Mouse (Mus musculus) intestine, postnatal 0 days (tissue): ENCODE results near the gene Tmem185b. TPM values are rescaled to one million over a fixed set of nuclear protein-coding genes. Genes with fewer than 3 reads are reported as not detected.

Source experiments
- ATAC-seq: fragments of 200-750 bp; cut with Nextera tagmentation; 2 replicates; pipeline ENCODE4 v1.8.0; 2017; ENCODE audit warnings: mild to moderate bottlenecking, moderate TSS enrichment, moderate library complexity
- H3K27ac ChIP-seq: fragments of 300-500 bp; sonication (generic); 2 replicates; pipeline ENCODE4 v1.5.1; 2014; ENCODE audit warnings: mild to moderate bottlenecking, low read depth, low read length, moderate library complexity
- H3K27me3 ChIP-seq: fragments of 300-500 bp; sonication (generic); replicated peaks from 2 replicates; pipeline ENCODE4 v1.6.1; 2014; ENCODE audit warnings: low read length, mixed read lengths; ENCODE audit not compliant: control insufficient read depth, insufficient read depth
- H3K36me3 ChIP-seq: fragments of 300-500 bp; sonication (generic); 2 replicates; pipeline ENCODE4 v1.6.1; 2014; ENCODE audit warnings: mild to moderate bottlenecking, moderate library complexity; ENCODE audit not compliant: control insufficient read depth, insufficient read depth
- H3K4me1 ChIP-seq: fragments of 300-500 bp; sonication (generic); replicated peaks from 2 replicates; pipeline ENCODE4 v1.6.1; 2014; ENCODE audit warnings: antibody characterized with exemption, low read length, mixed read lengths; ENCODE audit not compliant: control insufficient read depth, insufficient read depth
- H3K4me2 ChIP-seq: fragments of 300-500 bp; sonication (generic); replicated peaks from 2 replicates; pipeline ENCODE4 v1.6.1; 2014; ENCODE audit warnings: low read depth, mild to moderate bottlenecking, moderate library complexity
- H3K4me3 ChIP-seq: fragments of 300-500 bp; sonication (generic); 2 replicates; pipeline ENCODE4 v1.5.1; 2014; ENCODE audit warnings: low read depth, low read length
- H3K9ac ChIP-seq: fragments of 300-500 bp; sonication (generic); 2 replicates; pipeline ENCODE4 v1.6.1; 2014; ENCODE audit warnings: mild to moderate bottlenecking, low read depth, low read length
- H3K9me3 ChIP-seq: fragments of 300-500 bp; sonication (generic); 2 replicates; pipeline ENCODE4 v1.6.1; 2016; ENCODE audit warnings: mixed run types; ENCODE audit not compliant: control insufficient read depth
- CTCF ChIP-seq: sonication (generic); IDR thresholded peaks from 2 replicates; pipeline ENCODE4 v1.5.1; 2016; ENCODE audit warnings: low read depth, mild to moderate bottlenecking, control low read depth, antibody characterized with exemption, moderate library complexity
- WGBS: fragments of 180-500 bp; shearing (Covaris S2); extraction: QIAGEN DNeasy Blood & Tissue Kit; methylation state at CpG from one replicate; pipeline ENCODE4 v1.1.7; 2014; 5-methylcytosine and 5-hydroxymethylcytosine counted together
- polyA plus RNA-seq: library from polyadenylated mRNA; unstranded; fragments of >200 nt; fragmentation: Nextera tagmentation; extraction: Ambion mirVana; gene quantifications from 2 replicates; pipeline ENCODE4 v1.2.1, GENCODE M21; 2015

Gene Tmem185b
- polyA plus RNA-seq, 1 experiment from 2014 or later, result 21.6 TPM

DNA sequence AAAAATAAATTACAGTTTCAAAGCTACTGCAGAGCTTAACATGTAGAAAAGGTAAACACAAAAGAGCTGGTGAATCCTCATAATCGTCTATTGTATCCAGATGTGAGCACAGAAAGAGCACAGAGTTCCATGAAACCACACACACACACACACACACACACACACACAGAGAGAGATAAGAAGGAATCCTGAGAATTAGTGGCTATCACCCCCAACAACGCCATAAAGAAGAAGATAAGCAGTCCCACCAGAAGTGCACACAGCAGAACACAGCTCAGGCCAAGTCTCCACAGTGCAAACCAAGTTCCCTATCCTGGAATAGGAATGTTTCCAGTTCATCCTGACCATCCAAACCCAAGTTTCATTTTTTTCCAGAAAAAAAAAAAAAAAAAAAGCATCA is 19.2 kb downstream of the Tmem185b start:
- H3K4me2 ChIP-seq, result no peak overlapping the region
- H3K9ac ChIP-seq, result no peak overlapping the region
- 24% methylated on average over 2 of the region's 2 CpGs for WGBS
- H3K27ac ChIP-seq, result no peak overlapping the region; the same call in 1 of the 2 replicates
- H3K4me1 ChIP-seq, result peaks cover 4% of the 10 kb centered on the region; the same call in 1 of the 2 replicates
- H3K9me3 ChIP-seq, result no peaks in the 10 kb centered on the region
- no peak for ATAC-seq
- no peaks in the 10 kb centered on the region; the same call in 1 of the 2 replicates for H3K36me3 ChIP-seq
- H3K4me3 ChIP-seq, result no peak overlapping the region
- no peak for TF ChIP-seq CTCF
- no peaks in the 10 kb centered on the region for H3K27me3 ChIP-seq

DNA sequence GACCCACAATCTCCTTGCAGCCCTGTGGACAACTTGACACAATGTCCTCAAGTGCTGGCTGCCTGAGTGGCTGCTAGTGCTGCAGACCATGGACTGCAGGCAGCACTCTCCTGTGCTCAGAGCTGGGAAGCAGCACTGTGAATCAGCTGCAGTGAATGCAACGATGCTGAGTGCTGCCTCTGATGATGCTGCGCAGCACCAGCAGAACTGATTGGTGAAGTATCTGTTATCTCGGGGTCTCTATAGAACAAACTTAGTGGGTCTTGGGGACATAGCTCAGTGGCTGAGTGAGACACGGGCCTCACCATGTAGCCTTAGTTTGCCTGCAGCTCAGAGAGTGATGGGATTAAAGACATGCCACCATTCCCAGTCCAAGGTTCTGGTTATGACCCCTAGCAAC is 19.7 kb downstream of the Tmem185b start:
- no peak for TF ChIP-seq CTCF
- Histone ChIP-seq H3K4me3 (no peak overlapping the region), H3K9ac (no peak overlapping the region), H3K27me3 (no peaks in the 10 kb centered on the region), H3K27ac (no peak overlapping the region), H3K36me3 (no peaks in the 10 kb centered on the region; the same call in 1 of the 2 replicates), H3K9me3 (no peaks in the 10 kb centered on the region), H3K4me2 (no peak overlapping the region), H3K4me1 (peaks cover 4% of the 10 kb centered on the region; the same call in 1 of the 2 replicates)
- WGBS, result 83% methylated on average over 4 of the region's 4 CpGs
- ATAC-seq, result no peak

DNA sequence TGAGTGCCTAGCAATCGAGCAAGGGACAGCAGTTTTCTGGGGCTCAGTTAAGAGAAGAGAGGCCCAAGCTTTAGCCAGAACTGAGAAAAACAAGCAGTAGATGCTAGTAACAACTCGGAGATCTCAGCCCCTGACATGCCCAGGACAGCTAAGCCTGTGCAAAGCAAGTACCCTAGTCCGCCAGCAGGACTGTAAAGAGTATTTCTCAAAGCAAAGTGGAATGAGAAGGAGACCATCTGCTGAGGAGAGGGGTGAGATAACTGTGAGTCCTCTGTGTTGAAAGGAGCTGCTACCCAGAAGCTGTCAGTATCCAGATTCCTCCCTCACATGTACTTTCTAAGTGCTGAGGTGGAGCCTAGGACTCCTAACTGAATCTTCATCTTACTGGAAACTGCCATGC is 20.5 kb downstream of the Tmem185b start:
- ATAC-seq, result no peak
- no peaks in the 10 kb centered on the region for H3K9me3 ChIP-seq
- no peak overlapping the region for H3K4me2 ChIP-seq
- no peak overlapping the region for H3K9ac ChIP-seq
- peaks cover 4% of the 10 kb centered on the region; the same call in 1 of the 2 replicates for H3K4me1 ChIP-seq
- no peaks in the 10 kb centered on the region for H3K27me3 ChIP-seq
- WGBS, result 78% methylated on average over 3 of the region's 3 CpGs
- H3K36me3 ChIP-seq, result no peaks in the 10 kb centered on the region; the same call in 1 of the 2 replicates
- TF ChIP-seq CTCF, result no peak
- no peak overlapping the region for H3K4me3 ChIP-seq
- no peak overlapping the region for H3K27ac ChIP-seq

DNA sequence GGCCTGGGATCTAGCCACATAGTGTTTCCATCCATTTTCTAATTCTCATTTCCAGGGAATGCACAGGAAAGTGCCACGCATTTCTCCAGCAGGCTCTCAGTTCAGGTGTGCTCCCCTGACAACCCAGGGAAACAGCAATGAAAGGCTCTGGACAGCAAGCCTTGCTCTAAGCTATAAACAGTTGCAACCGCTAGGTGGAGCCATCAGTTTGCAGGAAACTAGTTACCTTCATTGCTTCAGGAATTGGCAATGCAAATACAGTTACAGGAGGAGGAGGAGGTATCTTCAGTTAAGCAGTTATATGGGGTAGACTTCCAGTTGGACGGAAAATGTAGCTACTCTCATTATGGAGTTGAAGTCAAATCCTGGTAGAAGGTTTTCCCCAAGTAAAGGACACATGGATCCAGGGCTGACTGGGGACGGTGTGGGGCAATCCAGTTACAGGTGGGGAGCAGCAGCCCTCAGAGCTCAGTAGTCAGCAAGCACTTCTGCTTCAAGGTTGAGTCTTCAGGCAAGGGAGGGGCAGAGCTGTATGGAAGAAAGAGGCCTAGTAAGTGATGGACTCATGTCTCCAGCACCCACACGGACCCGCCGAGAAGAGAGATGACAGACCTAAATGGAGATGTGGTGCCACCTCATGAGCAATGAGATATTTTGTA is 22.8 kb downstream of the Tmem185b start:
- WGBS, result 67% methylated on average over 7 of the region's 7 CpGs
- Histone ChIP-seq H3K4me3 (no peak overlapping the region), H3K36me3 (no peaks in the 10 kb centered on the region), H3K27me3 (no peaks in the 10 kb centered on the region), H3K9ac (no peak overlapping the region), H3K27ac (no peak overlapping the region), H3K4me2 (no peak overlapping the region), H3K4me1 (no peaks in the 10 kb centered on the region), H3K9me3 (no peaks in the 10 kb centered on the region)
- TF ChIP-seq CTCF, result peak; percentile 97
- ATAC-seq, result peak; percentile 47

DNA sequence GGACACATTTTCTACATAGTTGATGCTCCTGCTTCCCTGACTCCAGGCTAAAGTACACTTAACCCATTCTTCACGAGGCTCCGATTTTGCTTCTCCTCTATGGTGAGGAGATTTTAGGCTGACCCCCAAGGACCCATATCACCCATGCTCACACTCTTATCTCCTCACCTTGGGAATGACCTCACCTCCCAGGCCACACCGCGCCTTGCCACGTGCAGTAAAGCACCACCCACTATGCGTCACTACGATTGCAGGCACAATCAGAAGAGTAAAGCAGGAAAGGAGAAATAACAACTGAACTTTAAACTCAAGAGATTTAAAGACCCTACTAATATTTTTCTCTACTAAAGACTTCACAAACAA is 23.3 kb downstream of the Tmem185b start:
- 72% methylated on average over 7 of the region's 7 CpGs for WGBS
- H3K27me3 ChIP-seq, result no peaks in the 10 kb centered on the region
- no peaks in the 10 kb centered on the region for H3K36me3 ChIP-seq
- H3K9me3 ChIP-seq, result no peaks in the 10 kb centered on the region
- no peaks in the 10 kb centered on the region for H3K4me1 ChIP-seq
- no peak overlapping the region for H3K9ac ChIP-seq
- TF ChIP-seq CTCF, result no peak
- no peak overlapping the region for H3K4me2 ChIP-seq
- no peak overlapping the region for H3K4me3 ChIP-seq
- H3K27ac ChIP-seq, result no peak overlapping the region
- peak; percentile 59 for ATAC-seq

GRCm38 (mm10) chr1:119550064-119550463 is 24.1 kb downstream of the Tmem185b start:
- Histone ChIP-seq H3K9me3 (no peaks in the 10 kb centered on the region), H3K27ac (no peak overlapping the region), H3K4me1 (no peaks in the 10 kb centered on the region), H3K4me2 (no peak overlapping the region), H3K4me3 (no peak overlapping the region), H3K9ac (no peak overlapping the region), H3K27me3 (no peaks in the 10 kb centered on the region), H3K36me3 (no peaks in the 10 kb centered on the region)
- no peak for ATAC-seq
- WGBS, result 96% methylated on average over 2 of the region's 2 CpGs
- TF ChIP-seq CTCF, result no peak

DNA sequence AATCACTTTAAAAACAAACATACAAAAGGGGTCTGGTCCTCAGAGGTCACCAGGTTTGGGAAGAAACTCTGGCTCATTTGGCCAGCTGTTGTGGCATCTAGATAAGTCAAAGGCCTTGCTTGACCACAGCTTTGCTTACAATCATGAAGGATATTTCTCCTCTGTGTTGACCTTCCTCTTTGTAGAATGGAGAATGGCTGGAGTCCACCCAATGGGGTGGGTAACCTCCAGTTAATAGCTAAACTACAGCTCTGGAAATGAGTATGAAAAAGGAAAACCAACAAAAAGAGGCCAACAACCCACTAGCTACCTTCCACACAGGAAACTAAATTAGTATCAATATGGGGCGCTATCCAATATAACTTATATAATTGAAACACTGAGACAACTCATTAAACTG is 25.7 kb downstream of the Tmem185b start:
- no peak for ATAC-seq
- H3K9ac ChIP-seq, result no peak overlapping the region
- H3K27me3 ChIP-seq, result no peaks in the 10 kb centered on the region
- no peak overlapping the region for H3K4me2 ChIP-seq
- no peak for TF ChIP-seq CTCF
- 96% methylated on average over 1 of the region's 1 CpGs for WGBS
- H3K4me1 ChIP-seq, result no peaks in the 10 kb centered on the region
- H3K9me3 ChIP-seq, result no peaks in the 10 kb centered on the region
- H3K27ac ChIP-seq, result no peak overlapping the region
- no peaks in the 10 kb centered on the region for H3K36me3 ChIP-seq
- H3K4me3 ChIP-seq, result no peak overlapping the region
